Mouse (Mus musculus) liver, embryonic 14.5 days (tissue): ENCODE data around the gene Pttg1ip.

ENCODE experiments used
- CTCF ChIP-seq: IDR thresholded peaks from 2 replicates; pipeline ENCODE4 v1.5.1; 2016; ENCODE audit warnings: antibody characterized with exemption, low read depth, control low read depth
- EP300 ChIP-seq: IDR thresholded peaks from 2 replicates; pipeline ENCODE4 v1.6.1; 2016; ENCODE audit warnings: antibody characterized with exemption, low read depth

DNA sequence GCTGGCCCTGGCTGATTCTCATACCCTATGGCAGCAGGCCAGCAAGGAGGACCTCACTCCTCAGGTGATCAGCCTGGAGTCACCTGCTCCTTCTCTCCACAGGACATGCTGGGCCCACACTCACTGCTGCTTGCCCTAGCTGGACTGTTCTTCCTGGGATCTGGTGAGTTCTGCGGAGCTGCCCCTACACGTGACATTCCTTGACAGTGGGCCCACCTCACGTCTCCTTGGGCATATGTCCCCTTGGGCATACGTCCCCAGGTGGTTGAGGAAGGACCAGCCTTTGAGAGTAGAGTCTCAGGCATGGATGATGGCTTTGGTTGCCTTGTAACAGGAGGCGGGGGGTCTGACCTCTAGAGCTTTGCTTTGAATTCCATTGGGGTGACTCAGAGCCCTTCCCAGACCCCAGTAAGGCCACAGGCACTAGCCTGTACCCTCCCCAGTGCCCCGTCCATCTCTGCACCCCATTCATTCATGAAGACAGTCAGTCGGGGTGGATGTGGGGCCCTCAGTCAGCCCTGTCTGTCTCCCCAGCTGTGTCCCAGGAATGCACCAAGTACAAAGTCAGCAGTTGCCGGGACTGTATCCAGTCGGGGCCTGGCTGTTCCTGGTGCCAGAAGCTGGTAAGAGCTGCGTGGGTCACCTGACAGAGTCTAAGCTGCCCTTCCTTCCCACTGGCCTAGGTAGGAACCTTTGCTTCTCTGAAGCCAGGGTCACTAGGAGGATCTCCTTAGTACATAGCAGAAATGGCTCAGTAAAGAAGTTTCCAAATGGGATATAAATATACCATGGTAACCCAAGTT lies 39.5 kb upstream of the Pttg1ip start:
- TF ChIP-seq EP300 (no peak), CTCF (no peak)
